Mouse (Mus musculus) cerebellum, postnatal 14 days (tissue): ENCODE data around the gene Neurl2.
A peak's percentile ranks its signal among the peaks of the same experiment; 100 is the strongest.

Source experiments
- DNase-seq, 2 experiments: peaks; one replicate each; pipeline ENCODE4 v3.0.0; 2021; ENCODE audit warnings: mixed read lengths in 2 of 2

Gene Neurl2

GRCm38 (mm10) chr2:164785481-164786387 is 47.5 kb downstream of the Neurl2 start, which contains the start of gene Snx21:
Gene Snx21, plus strand, starts transcription at chr2:164785823.
- peak; percentile 81 to 90 for DNase-seq

GRCm38 (mm10) chr2:164784869-164785420 is 48.3 kb downstream of the Neurl2 start:
- DNase-seq: no peak

- no peak for DNase-seq
Measured at GRCm38 (mm10) chr2:164783926-164784581, 49.2 kb downstream of the Neurl2 start.

GRCm38 (mm10) chr2:164781876-164782275 is 51.4 kb downstream of the Neurl2 start:
- DNase-seq: no peak
